Mouse (Mus musculus) cerebellum, adult 11-12 months (tissue): ENCODE data around the gene Rxfp4.
"Not testable (repeated sequence)": the region's sequence is repeated elsewhere in the genome, so short reads cannot be mapped to it uniquely, and the experiment has no call there.

Experiments used
- DNase-seq: peaks from one replicate; pipeline ENCODE4 v3.0.0; 2022

The Rxfp4 gene

GRCm38 (mm10) chr3:88607065-88607757, 45.7 kb downstream of the Rxfp4 start:
- DNase-seq, result peak; percentile 86

GRCm38 (mm10) chr3:88605666-88606065, 47.3 kb downstream of the Rxfp4 start, which contains the start of gene Arhgef2:
Gene Arhgef2 (plus strand): TSS chr3:88605966.
- not testable (repeated sequence) for DNase-seq

GRCm38 (mm10) chr3:88604863-88605262, 48.1 kb downstream of the Rxfp4 start:
- DNase-seq, result no peak

- DNase-seq, result no peak
Measured at GRCm38 (mm10) chr3:88603714-88604161, 49.2 kb downstream of the Rxfp4 start.

GRCm38 (mm10) chr3:88602466-88602865, 50.5 kb downstream of the Rxfp4 start:
- no peak for DNase-seq
